Mouse (Mus musculus) gastrocnemius, postnatal 25 days (tissue): ENCODE data around the gene A430078G23Rik. TPM values are rescaled to one million over a fixed set of nuclear protein-coding genes. Genes with fewer than 3 reads are reported as not detected.
A peak's percentile ranks its signal among the peaks of the same experiment; 100 is the strongest.
"Not testable (repeated sequence)": the region's sequence is repeated elsewhere in the genome, so short reads cannot be mapped to it uniquely, and the experiment has no call there.

ENCODE experiments used
- DNase-seq: peaks from one replicate; pipeline ENCODE4 v3.0.0; 2022
- long read RNA-seq, 2 experiments: library from polyadenylated mRNA; stranded (forward); transcript quantifications; one replicate each; pipeline ENCODE4 v2.0.0; 2021
- total RNA-seq, 2 experiments: library from RNA; stranded (reverse); gene quantifications; 1 replicate in 1 of 2; 2 replicates in 1 of 2; pipeline ENCODE4 v1.2.3; 2021

A430078G23Rik gene
- total RNA-seq: under 1 TPM in 1 of 2 experiments, not detected in 1; 0.24 TPM
- long read RNA-seq, experiment 1: 0 reads
- long read RNA-seq, experiment 2: 0 reads

GRCm38 (mm10) chr8:3353189-3353810, at the start of gene A430078G23Rik:
TSS of gene A430078G23Rik (plus strand) at chr8:3353415.
- DNase-seq: peak; percentile 30

- not testable (repeated sequence) for DNase-seq
Observed at GRCm38 (mm10) chr8:3308205-3308800, 44.9 kb upstream of the A430078G23Rik start.

- DNase-seq: no peak
Observed at GRCm38 (mm10) chr8:3309636-3310035, 43.6 kb upstream of the A430078G23Rik start.

GRCm38 (mm10) chr8:3311482-3311881, 41.7 kb upstream of the A430078G23Rik start:
- no peak for DNase-seq

GRCm38 (mm10) chr8:3313417-3313816, 39.8 kb upstream of the A430078G23Rik start:
- DNase-seq: not testable (repeated sequence)

- DNase-seq: no peak
Observed at GRCm38 (mm10) chr8:3313843-3314242, 39.4 kb upstream of the A430078G23Rik start.

GRCm38 (mm10) chr8:3314345-3314744, 38.9 kb upstream of the A430078G23Rik start:
- DNase-seq: no peak

GRCm38 (mm10) chr8:3316585-3316984, 36.6 kb upstream of the A430078G23Rik start:
- no peak for DNase-seq

GRCm38 (mm10) chr8:3319267-3319666, 33.9 kb upstream of the A430078G23Rik start:
- DNase-seq: not testable (repeated sequence)

GRCm38 (mm10) chr8:3324253-3324652, 29.0 kb upstream of the A430078G23Rik start:
- DNase-seq: no peak

- DNase-seq: no peak
Observed at GRCm38 (mm10) chr8:3327056-3327455, 26.2 kb upstream of the A430078G23Rik start.

- no peak for DNase-seq
Observed at GRCm38 (mm10) chr8:3327538-3328245, 25.5 kb upstream of the A430078G23Rik start.

- DNase-seq: no peak
Observed at GRCm38 (mm10) chr8:3330662-3331061, 22.6 kb upstream of the A430078G23Rik start.

- no peak for DNase-seq
Observed at GRCm38 (mm10) chr8:3331692-3332091, 21.5 kb upstream of the A430078G23Rik start.

GRCm38 (mm10) chr8:3335881-3336280, 17.3 kb upstream of the A430078G23Rik start:
- DNase-seq: no peak

- no peak for DNase-seq
Observed at GRCm38 (mm10) chr8:3336658-3337524, 16.3 kb upstream of the A430078G23Rik start.

- DNase-seq: not testable (repeated sequence)
Observed at GRCm38 (mm10) chr8:3337525-3337824, 15.7 kb upstream of the A430078G23Rik start.

- DNase-seq: no peak
Observed at GRCm38 (mm10) chr8:3337971-3338370, 15.2 kb upstream of the A430078G23Rik start.

- not testable (repeated sequence) for DNase-seq
Observed at GRCm38 (mm10) chr8:3340711-3341110, 12.5 kb upstream of the A430078G23Rik start.

- DNase-seq: no peak
Observed at GRCm38 (mm10) chr8:3345337-3345736, 7.9 kb upstream of the A430078G23Rik start.

- no peak for DNase-seq
Observed at GRCm38 (mm10) chr8:3346691-3347413, 6.4 kb upstream of the A430078G23Rik start.
